Mouse (Mus musculus): ENCODE data around the gene Ezr.
"Not testable (repeated sequence)": the region's sequence is repeated elsewhere in the genome, so short reads cannot be mapped to it uniquely, and the experiment has no call there.

The Ezr gene

DNA sequence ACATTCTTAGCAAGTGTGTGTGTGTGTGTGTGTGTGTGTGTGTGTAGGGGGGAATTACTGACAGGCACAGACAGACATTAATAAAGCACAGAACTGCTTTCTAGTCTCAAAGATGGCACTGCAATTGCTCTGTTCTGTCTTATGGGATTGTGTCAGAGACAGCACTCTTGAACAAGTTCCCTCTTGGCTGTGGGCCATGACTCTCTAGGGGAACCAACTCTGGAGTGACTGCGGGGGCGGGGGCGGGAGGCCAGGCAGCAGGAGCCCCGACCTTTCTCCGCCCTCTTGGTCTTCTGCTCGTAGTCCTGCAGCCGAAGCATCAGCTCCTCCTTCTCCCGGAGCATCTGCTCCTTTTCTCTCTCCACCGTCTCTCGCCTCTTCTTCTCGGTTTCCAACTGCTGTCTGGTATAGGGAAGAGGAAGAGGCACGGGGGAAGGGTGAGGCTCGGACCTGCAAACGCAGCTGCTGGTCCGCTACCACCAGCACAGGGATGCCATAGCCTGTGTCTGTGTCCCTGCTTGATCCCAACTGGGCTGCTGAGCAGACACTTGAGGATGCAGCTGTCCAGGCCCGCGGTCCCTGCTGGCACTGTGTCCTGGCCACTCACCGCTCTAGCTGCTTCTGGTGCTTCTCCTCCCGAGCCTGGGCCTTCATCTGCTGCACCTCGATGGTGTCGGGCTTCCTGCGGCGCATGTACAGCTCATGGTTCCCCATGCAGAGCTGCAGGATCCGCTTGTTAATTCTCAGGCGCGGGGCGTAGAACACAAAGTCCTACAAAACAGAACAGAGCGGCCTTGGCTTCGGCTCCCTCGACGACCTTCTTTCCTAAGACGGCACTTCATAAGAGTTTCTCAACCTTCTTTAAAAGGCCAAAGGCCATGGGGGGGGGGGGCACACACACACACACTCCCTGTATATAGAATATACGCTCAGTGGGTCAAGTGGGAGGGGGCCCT is 40.2 kb downstream of the Ezr start:
- no peak for DNase-seq

DNA sequence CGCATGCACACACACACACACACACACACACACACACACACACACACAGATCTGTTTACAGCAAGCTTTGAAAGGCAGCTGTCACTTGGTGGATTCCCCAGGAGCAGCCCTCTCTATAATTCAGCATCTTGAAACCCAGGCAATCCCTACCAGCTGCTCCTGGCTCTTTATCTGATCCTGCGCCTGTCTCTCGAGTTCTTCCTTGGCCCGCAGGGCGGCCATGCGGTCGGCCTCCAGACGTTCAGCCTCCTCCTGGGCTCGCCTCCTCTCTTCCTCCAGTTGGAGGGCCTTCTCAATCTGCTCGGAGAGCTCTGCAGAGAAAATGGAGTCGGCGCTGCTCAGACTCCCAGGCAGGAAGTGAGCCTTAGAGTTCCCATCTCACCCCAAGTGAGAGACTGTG is 41.3 kb downstream of the Ezr start:
- no peak for DNase-seq

DNA sequence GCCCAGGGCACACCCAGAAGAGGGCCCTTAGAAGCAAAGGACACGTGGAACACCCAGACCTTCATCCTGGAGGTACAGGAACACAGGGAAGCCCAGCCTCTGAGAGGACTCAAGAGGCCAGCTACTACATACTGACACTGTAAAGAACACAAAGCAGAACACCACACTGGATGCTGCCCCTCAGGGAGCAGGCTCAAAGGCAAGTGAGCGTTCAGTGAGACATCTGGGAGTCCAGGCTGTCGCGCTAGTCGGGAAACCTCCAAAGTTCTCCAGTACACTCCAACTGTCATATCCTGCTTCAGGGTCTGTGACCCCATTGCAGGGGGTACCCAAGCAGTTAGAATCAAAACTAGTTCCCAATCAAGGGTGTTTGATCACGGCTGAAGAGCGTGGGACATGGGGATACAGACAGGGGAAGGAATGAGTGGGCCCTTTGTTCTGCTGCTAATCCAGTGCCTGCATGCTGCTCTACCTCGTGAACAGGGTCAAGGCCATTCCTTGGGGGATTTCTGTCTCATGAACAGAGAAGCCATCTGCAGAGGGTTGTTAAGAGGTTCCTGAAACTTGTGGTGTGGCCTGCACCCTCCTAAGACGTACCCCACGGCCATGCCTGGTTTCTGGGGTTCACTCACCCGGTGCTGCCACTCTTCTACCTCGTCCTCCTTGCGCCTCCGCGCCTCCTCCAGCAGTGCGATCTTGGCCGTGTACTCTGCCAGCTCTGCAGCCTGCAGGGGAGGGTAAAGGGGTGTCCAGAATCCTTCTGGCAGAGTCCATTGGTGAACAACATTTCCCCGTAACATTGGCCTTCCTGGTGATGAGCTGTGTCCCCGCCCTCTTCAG is 42.0 kb downstream of the Ezr start:
- DNase-seq: no peak

DNA sequence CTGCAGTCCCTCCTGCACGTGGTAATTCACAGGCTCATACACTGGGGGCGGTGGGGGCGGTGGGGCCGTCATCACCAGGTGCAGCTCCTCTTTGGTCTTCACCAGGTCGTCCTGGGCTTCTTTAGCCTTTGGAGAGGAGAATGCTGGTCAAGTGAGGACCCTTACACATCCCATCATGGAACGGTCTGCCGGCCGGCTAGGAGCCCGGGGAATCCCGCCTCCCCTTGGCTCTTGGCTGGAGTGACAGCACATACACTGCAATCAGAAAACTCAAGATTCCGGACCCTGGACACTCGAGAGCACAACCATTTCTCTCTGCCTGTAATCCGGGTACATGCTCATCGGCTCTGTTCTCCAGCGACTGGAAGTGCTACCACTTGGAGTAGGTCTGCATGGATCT is 42.8 kb downstream of the Ezr start:
- DNase-seq: no peak

DNA sequence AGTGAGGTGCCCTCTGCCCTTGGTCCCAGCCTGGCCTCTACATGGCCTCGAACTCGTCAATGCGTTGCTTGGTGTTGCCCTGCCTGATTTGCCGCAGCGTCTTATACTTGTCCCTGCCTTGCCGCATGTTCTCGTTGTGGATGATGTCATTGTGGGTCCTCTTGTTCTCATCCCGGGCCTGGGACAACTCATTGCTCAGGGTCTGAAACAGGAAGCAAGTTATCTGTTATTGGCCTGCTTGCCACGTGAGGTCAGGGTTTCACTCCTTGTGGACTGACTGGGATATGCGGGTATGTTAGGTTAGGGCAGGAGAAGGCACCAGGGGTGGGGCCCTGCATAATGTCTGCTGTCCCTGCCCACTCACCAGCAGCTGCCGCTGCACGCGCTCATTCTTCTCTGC is 43.3 kb downstream of the Ezr start:
- DNase-seq: no peak

DNA sequence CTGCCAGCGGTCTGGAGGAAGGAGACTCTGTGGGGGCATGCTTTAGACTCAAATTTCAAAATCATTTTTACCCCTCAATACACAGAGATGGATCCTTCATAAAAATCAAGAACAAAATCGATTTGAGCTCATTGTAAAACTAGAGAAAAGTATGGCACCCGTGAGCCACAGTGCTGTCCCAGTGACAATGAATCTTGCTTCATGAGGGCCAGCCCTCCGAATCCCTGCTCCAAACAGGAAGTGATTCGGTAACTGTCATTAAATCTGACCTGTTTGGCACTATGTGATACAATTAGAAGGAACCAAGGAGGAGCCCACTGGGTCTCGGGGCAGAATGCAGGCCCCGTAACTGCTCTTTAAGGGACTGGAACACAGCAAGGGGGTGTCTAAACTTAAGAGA is 43.7 kb downstream of the Ezr start:
- no peak for DNase-seq

DNA sequence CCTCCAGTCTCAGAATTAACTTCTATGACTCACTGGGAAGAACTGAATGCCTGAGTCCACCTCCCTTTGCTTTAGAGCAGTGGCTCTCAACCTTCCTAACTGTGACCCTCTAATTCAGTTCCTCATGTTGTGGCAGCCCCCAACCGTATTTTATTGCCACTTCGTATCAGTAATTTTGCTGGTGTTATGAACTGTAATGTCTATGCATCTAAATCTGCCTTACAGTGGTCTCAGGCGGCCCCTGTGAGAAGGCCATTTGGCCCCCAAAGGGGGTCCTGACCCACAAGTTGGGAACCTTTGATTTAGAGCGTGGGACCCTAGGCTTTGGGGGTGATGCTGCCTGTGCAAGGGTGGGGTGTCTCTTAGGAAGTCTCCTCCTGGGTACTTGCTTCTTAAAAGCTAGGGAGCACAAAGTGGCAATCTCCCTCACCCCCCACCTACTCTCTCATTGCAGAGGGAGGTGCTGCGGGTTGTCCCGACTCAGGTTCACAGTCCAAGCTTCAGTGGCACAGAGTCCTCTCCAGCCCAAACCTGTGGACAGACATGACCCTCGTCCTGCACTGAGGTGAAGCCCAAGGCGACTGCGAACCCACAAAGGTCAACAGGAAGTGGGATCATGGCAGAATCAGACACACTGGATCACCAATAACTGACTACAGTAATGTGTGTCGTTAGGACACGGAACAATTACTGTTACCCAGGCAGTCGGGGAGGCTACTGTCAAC is 45.1 kb downstream of the Ezr start:
- no peak for DNase-seq

DNA sequence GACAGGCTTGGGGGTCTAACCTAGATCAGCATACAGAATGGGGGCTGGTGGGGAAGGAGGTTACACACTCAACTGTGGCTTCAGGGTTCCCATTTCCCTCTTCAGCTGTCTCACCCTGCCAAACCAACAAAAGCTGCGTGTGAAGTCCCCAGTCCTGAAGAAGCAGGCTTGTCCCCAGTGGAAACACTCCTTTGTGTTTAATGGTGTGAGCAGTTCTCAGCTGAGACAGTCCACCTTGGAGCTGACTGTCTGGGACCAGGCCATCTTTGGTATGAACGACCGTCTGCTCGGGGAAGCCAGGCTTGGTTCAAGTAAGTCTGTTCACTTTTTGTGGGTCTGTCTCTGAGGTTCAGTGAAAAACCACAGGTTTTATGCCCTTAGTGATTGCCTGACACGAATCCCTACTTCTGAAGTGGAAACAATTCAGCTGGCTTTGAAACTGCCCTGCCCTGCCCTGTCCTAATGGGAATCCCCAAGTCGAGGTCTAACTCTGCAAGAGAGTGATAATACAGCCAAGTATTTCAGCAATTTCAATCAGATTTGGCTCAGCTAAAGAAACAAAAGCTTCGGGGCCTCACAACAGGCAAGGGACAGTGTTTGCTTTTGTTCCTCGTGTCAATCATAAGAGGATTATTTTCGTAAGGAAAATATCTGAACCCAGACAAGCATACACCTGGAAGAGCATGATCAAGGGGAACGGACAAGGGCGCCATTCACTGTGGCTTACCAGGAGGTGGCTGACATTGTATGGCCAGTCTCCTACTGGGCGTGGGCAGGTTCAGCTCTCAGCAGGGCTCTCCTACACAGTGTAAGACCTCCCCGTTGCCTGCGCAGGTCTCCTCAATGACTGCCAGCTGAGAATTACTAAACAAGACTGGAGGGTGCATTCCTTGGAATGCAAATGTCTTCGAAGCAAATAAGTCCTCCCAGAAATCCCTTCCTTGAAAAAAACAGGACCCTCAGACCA is 46.0 kb downstream of the Ezr start:
- no peak for DNase-seq

DNA sequence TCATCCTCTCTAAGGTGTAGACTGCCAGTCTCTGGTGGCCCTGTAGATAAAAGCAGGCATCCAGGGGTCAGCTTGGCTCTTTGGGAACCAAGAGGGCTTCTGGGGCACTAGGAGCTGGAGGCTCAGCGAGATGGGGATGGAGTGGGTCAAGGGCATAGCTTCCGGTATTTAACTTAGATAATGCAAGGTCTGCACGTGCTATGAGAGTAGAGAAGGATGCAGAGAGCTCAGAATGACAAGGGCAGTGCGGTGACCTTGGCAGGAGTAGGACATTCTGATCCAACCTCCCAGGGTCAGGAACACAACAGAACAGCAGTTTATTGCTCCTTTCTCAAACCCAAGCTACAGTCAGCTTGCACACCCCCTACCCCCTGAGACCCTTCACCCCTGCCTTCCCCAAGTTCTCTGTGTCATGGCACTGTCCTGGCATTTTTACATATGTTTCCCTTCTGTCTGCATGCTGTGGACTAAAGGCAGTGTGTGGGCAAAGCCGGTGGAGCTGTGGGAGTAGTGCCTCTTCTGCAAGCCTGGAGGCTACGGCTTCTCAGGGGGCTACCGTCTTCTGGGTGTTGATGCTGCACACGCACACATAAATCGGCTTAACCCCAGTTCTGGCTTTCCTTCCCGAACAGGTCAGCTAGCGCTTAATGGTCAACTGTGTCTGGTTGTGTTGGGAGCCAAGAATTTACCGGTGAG is 47.7 kb downstream of the Ezr start:
- DNase-seq: no peak

DNA sequence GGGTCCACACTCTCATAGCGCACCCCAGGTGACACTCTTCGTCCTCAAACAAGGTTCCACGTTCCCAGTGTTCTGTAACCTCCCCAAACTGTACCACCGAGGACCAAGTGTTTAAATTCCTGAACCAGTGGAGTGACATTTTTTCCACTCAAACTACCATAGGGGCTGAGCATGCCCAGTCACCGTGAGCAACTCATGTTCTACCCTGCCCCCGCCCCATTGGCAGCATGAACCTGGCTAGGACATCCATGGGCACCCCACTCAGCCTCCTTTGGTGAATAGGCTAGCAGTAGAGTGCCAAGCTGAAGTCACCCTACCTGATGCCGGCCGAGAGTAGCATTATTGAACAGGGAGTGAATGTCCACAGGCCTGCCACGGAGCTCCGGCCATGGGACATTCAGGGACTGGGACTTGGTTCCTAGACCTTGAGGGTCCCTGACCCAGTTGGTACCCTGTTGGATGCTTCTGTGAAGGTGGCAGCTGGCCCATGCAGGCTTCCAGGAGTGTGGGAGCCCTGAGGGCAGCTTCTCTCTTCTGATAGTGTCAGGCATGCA is 49.2 kb downstream of the Ezr start:
- no peak for DNase-seq

DNA sequence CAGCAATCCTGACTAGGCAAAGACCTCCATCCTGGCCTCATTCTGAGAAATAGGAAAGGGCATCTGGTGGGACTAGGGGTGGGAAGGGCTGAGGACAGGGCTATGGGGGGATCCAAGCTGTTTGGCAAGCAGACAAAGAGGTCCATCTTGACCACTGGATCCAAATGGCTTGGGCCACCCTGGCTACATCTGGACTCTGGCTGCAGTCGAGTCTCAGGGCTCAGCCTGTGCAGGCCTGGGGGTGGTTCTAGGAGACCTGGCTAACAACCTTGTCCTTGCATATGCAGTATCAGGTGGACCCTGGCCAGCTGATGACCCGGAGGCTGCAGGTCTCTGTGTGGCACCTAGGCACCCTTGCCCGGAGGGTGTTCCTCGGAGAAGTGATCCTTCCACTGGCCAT is 49.9 kb downstream of the Ezr start:
- DNase-seq: no peak

DNA sequence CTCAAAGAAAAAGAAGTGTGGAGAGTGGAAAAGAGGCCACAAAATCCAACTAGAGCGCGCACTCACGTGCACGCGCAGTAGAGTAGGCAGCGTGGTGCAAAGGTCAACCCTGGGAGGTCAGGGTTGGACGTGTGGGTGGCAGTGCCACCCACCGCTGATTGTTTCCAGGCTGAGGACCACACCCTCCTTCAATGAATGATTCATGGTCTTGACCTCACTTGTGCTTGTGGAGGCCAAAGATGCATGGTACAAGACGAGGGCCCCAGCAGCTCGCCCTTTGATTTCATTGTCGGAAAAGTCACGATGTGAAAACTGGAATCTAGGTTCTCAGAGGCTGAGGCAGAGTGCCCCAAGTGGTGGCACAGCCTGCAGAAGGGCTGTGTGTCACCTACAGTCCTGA is 51.0 kb downstream of the Ezr start:
- no peak for DNase-seq

DNA sequence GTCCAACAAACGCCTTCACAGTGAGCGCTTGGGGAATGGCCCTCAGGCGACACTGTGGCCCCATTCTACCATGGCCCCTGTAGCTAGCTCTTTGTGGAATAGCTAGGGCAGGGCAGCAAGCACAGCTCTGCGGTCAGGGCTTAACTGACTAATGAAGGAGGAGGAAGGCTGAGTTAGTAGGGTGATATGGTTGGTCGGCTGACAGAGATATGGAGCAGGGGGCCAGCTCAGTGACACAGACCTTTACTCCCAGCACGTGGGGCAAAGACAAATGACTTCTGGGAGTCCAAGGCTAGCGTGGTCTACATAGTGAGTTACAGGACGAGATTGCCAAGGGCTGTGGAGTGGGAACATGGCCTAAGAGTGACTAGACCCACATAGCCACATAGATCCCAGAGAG is 51.5 kb downstream of the Ezr start:
- no peak for DNase-seq

DNA sequence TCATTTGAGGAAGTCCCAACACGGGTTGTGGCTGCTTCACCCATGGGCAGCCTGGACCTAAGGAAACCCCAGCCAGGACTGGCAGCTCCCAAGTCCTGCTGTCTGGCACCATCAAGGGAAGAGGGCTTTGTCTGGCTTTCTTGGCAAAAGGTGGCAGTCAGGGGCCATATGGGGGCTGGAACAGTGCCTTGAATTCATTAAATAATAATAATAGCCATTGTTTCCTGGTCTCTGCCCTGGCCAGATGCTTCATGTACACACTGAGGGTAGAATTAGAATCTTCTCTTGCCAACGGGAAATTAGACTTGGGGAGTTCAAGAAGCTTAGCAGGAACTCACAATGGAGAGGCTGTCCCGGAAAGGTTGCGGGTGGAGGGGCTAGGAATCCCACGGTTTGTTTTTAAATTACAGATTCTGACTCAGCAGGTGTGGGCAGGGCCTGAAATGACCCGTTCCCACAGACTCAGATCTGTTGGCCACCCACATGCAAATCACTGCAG is 53.3 kb downstream of the Ezr start:
- no peak for DNase-seq

DNA sequence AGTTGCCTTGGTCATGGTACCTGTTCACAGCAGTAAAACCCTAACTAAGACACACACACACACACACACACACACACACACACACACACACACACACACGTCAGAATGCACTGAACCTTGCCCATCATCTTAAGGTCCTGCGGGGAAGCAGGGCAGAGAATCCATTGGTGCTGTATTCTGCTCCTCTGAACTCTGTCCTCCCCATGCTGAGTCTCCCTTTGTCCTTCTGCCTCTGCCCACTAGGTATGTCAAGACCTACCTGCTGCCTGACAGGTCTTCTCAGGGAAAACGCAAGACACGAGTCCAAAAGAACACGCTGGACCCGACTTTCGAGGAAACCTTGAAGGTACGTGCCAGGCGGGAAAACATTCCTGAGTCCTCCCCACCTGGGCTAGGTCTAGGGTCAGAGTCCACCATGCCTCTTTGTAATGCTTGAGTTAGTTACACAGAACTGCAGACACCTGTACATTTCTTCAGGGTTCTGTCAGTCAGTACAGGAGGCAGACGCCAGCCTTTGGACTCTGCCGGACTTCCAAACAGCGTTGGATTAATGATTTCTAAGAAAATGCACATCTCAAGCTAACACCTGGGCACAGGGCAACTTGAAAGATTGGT is 54.5 kb downstream of the Ezr start:
- no peak for DNase-seq

DNA sequence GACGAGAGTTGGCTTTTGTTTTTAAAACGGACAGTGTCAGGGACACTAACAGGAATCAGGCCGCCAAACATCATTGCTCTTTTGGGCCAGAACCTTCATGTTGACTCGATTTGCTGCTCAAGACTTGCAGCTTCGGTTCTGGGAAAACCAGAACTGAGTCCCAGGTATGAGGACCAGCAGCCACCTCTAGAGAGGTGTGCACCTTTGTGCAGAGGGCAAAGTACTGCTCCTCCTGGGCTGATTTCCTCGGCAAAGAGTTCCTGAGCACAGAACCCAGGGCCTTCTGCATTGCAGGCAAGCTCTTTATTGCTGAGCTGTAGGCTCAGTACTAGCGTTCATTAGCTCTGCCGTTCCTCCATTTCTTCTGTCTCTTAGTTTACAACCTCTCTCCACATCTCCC is 68.6 kb downstream of the Ezr start:
- DNase-seq: not testable (repeated sequence)

DNA sequence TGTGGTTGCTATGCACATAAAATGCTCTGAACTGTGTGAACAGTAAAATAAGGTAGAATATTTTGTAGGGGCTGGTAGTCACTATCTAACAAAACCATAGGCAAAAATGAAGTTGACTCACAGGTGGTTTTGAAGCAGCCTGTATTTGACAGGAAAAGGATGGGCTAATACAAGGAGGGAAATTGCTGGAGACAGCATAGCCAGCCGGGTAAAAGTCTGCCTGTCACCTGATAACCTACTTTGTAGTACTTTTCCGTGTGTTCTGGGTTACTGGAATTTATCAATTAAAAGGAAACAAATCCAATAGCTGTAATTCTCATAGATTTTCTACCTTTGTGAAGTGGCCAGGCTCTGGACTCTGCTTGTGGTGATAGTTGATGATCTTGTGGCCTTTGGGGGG is 69.1 kb downstream of the Ezr start:
- not testable (repeated sequence) for DNase-seq

DNA sequence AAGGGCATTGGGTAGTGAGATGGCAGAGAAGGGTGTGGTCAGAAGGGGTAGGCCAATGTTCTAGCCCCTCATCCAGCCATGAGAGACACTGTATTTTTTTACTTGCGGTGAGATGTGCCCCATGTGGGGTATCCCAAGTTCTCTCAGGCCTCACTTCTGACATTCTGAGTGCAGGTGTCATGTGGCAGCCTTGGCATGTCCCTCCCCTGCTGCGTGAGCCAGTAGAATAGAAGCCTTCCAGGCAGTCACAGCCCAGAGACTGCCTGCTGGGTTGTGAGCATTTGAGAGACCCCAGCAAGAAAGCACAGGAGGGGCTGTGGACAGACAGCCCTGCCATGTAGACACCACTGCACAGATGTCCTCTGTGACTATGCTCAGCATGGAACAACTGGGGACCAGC is 74.4 kb downstream of the Ezr start:
- DNase-seq: not testable (repeated sequence)

DNA sequence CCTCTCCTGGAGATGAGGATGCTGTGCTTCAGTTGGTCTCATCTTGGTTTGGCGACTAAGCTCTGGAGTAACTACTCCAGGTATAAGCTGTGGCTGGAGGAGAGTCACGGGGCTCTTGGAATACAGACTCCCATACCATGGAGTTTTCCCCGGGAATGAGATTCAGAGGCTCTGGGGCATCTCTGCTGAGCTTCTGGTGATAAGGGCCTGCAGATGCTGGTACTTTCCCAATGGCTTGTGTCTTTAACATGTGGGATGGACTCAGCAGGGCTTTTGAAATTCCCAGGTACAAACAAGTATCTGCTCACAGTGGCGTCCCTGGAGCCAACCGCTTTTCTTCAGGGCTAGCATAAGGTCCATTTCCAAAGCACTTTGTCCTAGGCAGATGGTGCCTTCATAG is 75.2 kb downstream of the Ezr start:
- DNase-seq: not testable (repeated sequence)

DNA sequence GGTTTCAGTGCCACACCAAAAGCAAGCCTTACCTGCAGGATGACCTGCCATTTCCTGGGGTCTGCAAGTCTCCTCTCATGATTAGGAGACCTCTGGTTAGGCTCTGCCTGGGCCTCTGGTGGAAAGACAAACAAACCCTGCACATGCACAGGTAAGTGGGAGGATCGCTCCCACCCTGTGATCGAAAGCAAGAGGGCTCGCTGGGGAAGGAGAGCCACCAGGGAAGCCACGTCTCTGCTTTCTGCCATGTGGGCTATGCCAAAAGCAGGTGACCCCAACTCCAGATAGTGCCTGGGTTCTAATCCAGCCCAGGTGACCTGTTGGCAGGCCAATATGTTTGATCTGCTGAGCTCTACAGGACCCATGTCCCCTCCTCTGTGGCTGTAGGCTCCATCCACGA is 76.1 kb downstream of the Ezr start:
- not testable (repeated sequence) for DNase-seq
